Mouse (Mus musculus) skeletal muscle tissue, adult 2 months (tissue): ENCODE data around the gene Igf2bp2.

Source experiments
- DNase-seq: peaks from one replicate; pipeline ENCODE4 v3.0.0-alpha.2; 2012; ENCODE audit warnings: low read depth, low spot score

Igf2bp2 gene

GRCm38 (mm10) chr16:22106012-22106584, 57.0 kb downstream of the Igf2bp2 start:
- no peak for DNase-seq

GRCm38 (mm10) chr16:22100067-22100466, 63.0 kb downstream of the Igf2bp2 start:
- DNase-seq, result no peak

DNA sequence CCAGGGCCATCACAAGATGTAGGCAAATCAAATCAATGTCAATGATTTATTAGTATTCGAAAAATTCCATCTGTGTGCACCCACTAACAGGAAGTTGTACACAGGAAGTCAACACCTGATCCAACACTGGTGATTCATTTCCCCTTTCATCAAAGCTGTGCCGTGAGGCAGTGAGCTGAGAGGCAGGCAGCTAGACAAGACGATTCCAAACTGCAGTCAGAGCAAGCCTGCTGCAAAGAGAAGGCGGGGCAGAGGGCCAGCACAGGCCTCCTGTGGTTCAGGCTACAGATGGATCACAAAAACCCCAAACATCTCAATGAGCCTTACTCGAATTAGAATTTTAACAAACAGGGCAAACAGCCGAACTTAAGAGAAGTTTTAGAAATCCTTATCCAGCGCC, 65.4 kb downstream of the Igf2bp2 start:
- DNase-seq, result no peak

DNA sequence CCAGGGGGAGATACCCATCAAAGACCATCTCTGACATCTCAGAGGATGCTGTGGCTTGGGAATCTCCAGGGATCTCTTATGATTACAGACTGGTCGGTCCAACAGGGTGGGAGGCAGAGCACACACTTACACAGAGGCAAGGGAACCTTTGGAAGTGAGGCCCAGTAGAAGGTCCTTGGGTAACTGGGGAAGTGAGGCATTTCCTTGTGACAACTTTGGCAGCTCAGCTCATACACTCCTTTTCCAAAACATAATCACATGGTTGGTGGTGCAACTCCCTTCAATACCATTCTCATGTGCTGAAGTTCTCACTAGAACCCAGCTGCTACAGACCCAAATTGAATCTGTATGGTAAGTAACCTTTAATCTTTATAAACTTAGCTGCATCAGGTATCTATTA, 67.3 kb downstream of the Igf2bp2 start:
- no peak for DNase-seq

DNA sequence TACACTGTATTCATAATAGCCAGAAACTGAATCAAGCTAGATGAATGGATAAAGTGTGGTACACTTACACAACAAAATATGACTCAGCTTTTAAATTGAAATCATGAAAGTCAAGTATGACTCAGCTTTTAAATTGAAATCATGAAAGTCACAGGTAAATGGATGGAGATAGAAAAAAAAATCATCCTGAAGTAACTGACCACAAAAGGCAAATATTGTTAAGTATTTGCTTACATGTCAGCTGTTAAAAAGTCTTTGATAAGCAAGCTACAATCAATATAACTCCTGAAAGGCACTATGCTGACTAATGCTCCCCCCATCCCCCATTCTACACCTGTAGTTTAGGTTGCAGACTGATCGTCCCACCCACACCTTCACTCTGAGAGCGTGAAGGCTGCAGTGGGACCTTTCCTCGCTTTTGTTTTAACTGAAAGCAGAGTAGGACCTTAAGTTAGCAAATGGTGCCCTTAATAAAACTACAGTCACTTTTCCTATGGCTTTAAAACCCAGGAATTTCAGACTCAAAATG, 71.8 kb downstream of the Igf2bp2 start:
- DNase-seq, result no peak

DNA sequence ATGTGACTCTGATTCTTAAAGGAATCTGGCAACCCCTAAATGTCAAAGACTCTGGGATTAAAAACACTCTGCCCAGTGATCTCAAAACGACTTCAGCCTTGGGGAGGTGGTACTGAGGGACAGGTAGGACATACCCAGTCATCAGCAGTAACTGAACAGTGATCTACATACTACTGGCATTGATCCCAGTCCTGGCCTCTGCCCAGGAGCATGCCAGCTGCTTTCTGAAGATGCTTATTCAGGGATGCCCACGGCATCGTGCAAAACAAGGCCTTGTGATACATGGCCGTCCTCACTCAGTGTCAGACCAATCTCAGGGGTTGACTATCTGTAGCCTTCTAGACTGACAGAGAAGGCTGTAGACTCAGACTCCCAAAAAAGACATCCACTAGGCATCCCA, 77.7 kb downstream of the Igf2bp2 start:
- no peak for DNase-seq

DNA sequence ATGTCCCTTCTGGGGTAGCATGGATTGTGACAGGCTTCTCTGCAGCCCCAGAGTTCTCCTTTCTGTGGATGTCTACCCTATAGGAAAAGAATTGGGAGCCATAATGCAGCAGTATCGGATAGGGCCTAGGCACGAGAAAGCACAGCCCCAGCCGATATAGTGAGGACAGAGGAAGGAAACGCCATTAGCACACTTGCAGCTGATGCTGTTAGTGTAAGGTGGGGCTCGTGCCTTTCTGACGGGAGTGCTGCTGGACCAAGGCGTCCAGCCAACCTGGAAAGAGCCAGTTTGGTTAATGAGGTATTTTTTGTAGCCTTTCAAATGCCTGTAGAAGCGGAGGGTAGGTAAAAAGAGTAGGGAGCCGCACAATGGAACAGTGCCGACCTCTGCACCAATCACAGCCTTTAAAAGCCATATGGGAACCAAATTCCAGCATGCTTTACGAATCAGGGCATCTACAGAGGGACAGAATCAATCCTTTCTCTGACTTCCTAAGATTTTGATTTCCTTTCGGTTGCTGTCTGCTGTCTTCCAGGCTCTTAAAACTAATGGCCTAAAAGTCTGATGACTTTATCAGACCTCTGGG, 82.9 kb downstream of the Igf2bp2 start:
- no peak for DNase-seq

GRCm38 (mm10) chr16:22076620-22076941, 86.5 kb downstream of the Igf2bp2 start:
- DNase-seq, result peak; percentile 25

DNA sequence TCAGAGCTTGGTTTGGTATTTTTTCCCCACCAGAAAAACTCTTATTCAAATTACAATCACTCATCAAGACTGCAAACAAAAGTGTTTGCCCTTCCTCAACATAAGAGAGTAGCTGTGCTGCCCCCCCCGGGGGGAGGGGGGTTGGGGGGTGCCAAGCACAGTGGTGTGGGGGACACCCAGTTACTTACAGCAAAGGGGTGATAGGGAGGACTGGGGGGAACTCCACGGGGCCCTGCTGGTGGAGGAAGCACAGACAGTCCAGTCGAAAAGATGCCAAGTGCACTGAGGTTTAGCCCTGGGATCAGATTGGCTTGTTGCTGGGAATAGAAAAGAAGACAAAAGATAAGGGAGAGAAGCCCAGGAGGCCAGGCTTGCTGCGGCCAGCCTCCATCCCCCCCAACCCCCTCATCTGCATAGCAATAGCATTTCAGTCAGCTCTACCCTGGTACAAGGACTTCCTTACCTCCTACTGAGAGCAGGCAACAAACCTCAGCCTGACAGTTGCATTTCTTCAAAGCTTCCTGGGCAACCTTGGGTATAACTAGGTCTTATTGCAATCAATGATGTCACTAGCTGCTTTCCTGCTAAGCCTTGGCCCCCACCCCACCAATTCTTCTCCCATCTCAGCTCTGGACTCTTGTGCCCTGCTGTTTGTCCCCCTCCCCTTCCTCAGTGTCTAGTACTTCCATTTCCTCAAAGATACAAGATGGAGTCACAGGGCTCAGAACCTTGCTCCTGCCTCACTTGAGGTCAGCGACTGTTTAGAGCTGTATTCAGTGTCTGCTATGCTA, 87.1 kb downstream of the Igf2bp2 start:
- DNase-seq, result no peak

GRCm38 (mm10) chr16:22075067-22075466, 88.0 kb downstream of the Igf2bp2 start:
- no peak for DNase-seq

DNA sequence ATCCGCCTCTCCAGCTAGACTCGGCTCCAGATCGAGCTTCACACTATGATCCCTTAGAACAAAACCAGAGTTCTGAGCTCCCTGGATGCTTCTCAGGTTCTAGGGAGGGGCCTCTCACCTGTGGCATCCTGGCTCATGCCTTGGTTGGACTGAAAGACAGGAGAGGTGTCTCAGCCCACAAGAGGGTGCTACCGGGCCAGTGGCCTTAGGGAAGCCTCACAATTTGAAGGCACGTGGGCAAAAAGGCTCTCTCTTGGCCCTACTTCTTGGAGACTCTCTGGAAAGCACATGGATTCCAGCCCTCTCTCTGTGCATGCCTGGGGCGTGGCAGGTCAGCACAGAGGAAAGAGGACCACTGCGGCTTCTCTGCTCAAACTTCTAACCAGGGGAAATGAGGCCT, 91.7 kb downstream of the Igf2bp2 start:
- no peak for DNase-seq

DNA sequence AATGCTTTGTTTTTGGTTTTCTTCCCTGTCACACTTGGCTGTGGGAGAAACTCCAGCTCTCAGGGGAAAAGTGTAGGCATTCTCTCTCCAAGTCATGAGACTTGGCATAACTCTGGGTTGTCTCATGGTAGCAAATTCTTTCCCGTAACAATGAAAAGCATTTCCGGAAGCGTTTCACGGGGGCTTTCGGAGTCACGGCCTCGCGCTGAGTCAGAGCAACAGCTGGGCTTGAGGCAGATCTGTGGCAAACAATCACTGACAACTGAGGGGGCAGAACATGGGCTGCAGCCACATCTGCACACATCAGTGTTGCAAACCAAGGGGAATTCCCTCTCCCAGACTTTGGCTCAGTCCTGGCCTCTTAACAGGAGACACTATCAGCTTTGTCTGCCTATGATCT, 95.7 kb downstream of the Igf2bp2 start:
- DNase-seq, result peak; percentile 61

DNA sequence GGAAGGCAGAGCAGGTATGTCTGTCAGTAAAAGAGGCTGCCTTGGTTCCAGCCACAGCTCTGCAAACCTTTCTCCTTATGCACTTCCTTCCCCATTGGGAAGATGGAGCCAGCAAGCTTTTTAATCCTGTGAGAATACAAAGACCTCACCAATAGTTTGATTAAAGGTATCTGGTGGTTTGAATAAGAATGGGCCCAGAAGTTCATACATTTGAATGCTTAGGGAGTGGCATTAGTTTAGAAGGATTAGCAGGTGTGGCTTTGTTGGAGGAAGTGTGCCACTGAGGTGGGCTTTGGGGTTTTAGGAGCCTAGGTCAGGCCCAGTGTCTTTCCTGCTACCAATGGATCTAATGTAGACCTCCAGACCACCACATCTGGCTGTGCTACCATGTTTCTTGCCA, 97.6 kb downstream of the Igf2bp2 start:
- no peak for DNase-seq

DNA sequence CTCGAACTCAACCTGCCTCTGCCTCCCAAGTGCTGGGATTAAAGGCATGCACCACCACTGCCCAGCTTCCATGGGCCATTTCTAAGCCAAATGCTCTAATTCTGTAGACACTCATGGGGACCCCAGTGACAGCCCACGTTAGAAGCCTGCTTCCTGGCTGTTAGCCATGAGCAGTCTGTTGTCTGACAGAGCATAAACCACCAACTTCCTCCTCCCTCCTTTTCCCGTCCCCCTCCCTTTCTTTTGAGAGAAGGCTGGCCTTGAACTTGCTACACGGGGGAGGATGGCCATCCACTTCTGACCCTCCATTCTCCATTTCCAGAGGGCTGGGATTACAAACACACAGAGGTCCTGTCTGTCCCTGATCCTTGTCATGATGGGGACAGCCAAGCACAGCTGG, 100.8 kb downstream of the Igf2bp2 start:
- DNase-seq, result no peak

- no peak for DNase-seq
Observed at GRCm38 (mm10) chr16:22061555-22062160, 101.4 kb downstream of the Igf2bp2 start.

GRCm38 (mm10) chr16:22060416-22060815, 102.7 kb downstream of the Igf2bp2 start:
- DNase-seq, result no peak

DNA sequence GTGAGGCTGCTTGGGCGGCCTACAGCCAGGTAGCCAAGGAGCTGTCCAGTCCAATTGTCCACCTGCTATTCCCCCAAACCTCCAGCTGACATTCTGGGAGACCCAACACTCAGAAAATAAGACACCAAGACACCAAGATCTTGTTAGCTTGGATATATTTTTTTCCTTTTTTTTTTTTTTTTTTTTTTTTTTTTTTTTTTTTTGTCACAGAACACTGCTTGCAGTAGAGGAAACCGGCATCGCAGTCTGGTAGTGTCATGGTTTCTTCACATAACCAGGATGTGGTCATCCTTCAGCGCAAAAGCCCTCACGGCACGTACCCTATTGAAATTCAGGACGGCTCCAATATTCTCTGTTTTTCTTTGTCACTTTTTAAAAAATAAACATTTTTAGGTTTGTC, 104.2 kb downstream of the Igf2bp2 start:
- DNase-seq, result no peak

GRCm38 (mm10) chr16:22057498-22057897, 105.6 kb downstream of the Igf2bp2 start:
- DNase-seq, result no peak

GRCm38 (mm10) chr16:22053411-22053810, 109.7 kb downstream of the Igf2bp2 start:
- no peak for DNase-seq

GRCm38 (mm10) chr16:22046739-22047366, 116.2 kb downstream of the Igf2bp2 start:
- DNase-seq, result no peak

- no peak for DNase-seq
Observed at GRCm38 (mm10) chr16:22045930-22046329, 117.2 kb downstream of the Igf2bp2 start.

- no peak for DNase-seq
Observed at GRCm38 (mm10) chr16:22043830-22044229, 119.3 kb downstream of the Igf2bp2 start.
